Mouse (Mus musculus) embryonic facial prominence, embryonic 11.5 days (tissue): ENCODE data around the gene Tacc3. TPM values are rescaled to one million over a fixed set of nuclear protein-coding genes. Genes with fewer than 3 reads are reported as not detected.

Source experiments
- ATAC-seq: fragments of 200-750 bp; cut with Nextera tagmentation; replicated peaks from 2 replicates; pipeline ENCODE4 v1.8.0; 2017; ENCODE audit warnings: low read depth; ENCODE audit not compliant: insufficient number of reproducible peaks, low FRiP score, low TSS enrichment
- DNase-seq: peaks from one replicate; pipeline ENCODE4 v3.0.0-alpha.2; 2015; ENCODE audit warnings: low spot score
- H3K27ac ChIP-seq: fragments of 300-500 bp; sonication (generic); replicated peaks from 2 replicates; pipeline ENCODE4 v1.5.1; 2014; ENCODE audit warnings: mild to moderate bottlenecking, low read depth, low read length, control low read depth
- H3K27me3 ChIP-seq: fragments of 300-500 bp; sonication (generic); 2 replicates; pipeline ENCODE4 v1.6.1; 2014; ENCODE audit warnings: mild to moderate bottlenecking, low read length, moderate library complexity, mixed read lengths; ENCODE audit not compliant: control insufficient read depth, insufficient read depth
- H3K36me3 ChIP-seq: fragments of 300-500 bp; sonication (generic); replicated peaks from 2 replicates; pipeline ENCODE4 v1.6.1; 2014; ENCODE audit warnings: low read depth, mild to moderate bottlenecking, low read length, moderate library complexity, mixed read lengths; ENCODE audit not compliant: control insufficient read depth, insufficient read depth
- H3K4me1 ChIP-seq: fragments of 300-500 bp; sonication (generic); 2 replicates; pipeline ENCODE4 v1.6.1; 2014; ENCODE audit warnings: low read length, mixed read lengths; ENCODE audit not compliant: control insufficient read depth, insufficient read depth
- H3K4me2 ChIP-seq: fragments of 300-500 bp; sonication (generic); 2 replicates; pipeline ENCODE4 v1.6.1; 2014; ENCODE audit warnings: low read depth, mild to moderate bottlenecking, control low read depth, low read length, moderate library complexity
- H3K4me3 ChIP-seq: fragments of 300-500 bp; sonication (generic); 2 replicates; pipeline ENCODE4 v1.5.1; 2014; ENCODE audit warnings: low read depth, low read length, control low read depth
- H3K9ac ChIP-seq: fragments of 300-500 bp; sonication (generic); replicated peaks from 2 replicates; pipeline ENCODE4 v1.6.1; 2014; ENCODE audit warnings: mild to moderate bottlenecking, control low read depth, low read length
- H3K9me3 ChIP-seq: fragments of 300-500 bp; sonication (generic); replicated peaks from 2 replicates; pipeline ENCODE4 v1.6.1; 2016; ENCODE audit warnings: mild to moderate bottlenecking, low read length, inconsistent platforms, mixed read lengths; ENCODE audit not compliant: control insufficient read depth
- WGBS: fragments of 180-500 bp; shearing (Covaris S2); extraction: QIAGEN DNeasy Blood & Tissue Kit; methylation state at CpG from one replicate; pipeline ENCODE4 v1.1.7; 2014; 5-methylcytosine and 5-hydroxymethylcytosine counted together
- polyA plus RNA-seq: library from polyadenylated mRNA; unstranded; fragments of >200 nt; fragmentation: Nextera tagmentation; extraction: Ambion mirVana; gene quantifications from 2 replicates; pipeline ENCODE4 v1.2.1, GENCODE M21; 2014

The Tacc3 gene
- polyA plus RNA-seq, 1 experiment from 2014 or later: 328 TPM

GRCm38 (mm10) chr5:33681611-33682388 lies 23.9 kb downstream of the Tacc3 start:
- no peaks in the 10 kb centered on the region for H3K9me3 ChIP-seq
- H3K36me3 ChIP-seq: no peaks in the 10 kb centered on the region
- no peak overlapping the region for H3K4me3 ChIP-seq
- no peak overlapping the region for H3K4me2 ChIP-seq
- whole genome bisulfite sequencing: 76% methylated on average over 15 of the region's 15 CpGs
- ATAC-seq: no peak
- H3K9ac ChIP-seq: no peak overlapping the region
- no peak overlapping the region for H3K27ac ChIP-seq
- H3K27me3 ChIP-seq: no peaks in the 10 kb centered on the region
- no peaks in the 10 kb centered on the region for H3K4me1 ChIP-seq
- no peak for DNase-seq

GRCm38 (mm10) chr5:33682963-33683362 lies 25.0 kb downstream of the Tacc3 start:
- Histone ChIP-seq H3K4me1 (no peaks in the 10 kb centered on the region), H3K36me3 (no peaks in the 10 kb centered on the region), H3K4me2 (no peak overlapping the region), H3K27me3 (no peaks in the 10 kb centered on the region), H3K9me3 (no peaks in the 10 kb centered on the region), H3K27ac (no peak overlapping the region), H3K9ac (no peak overlapping the region), H3K4me3 (no peak overlapping the region)
- ATAC-seq (no peak), DNase-seq (no peak)
- WGBS: 84% methylated on average over 4 of the region's 4 CpGs

- Histone ChIP-seq H3K4me1 (no peaks in the 10 kb centered on the region; the same call in 1 of the 2 replicates), H3K4me2 (no peak overlapping the region), H3K4me3 (no peak overlapping the region), H3K27ac (no peak overlapping the region), H3K36me3 (no peaks in the 10 kb centered on the region), H3K9me3 (no peaks in the 10 kb centered on the region), H3K27me3 (no peaks in the 10 kb centered on the region), H3K9ac (no peak overlapping the region)
- DNase-seq: peak; percentile 77
- 54% methylated on average over 7 of the region's 7 CpGs for WGBS
- peak; percentile 50; the same call in 1 of the 2 replicates for ATAC-seq
These were observed 26.1 kb downstream of the Tacc3 start for GRCm38 (mm10) chr5:33683897-33684652.

- Histone ChIP-seq H3K27me3 (no peaks in the 10 kb centered on the region), H3K27ac (no peak overlapping the region), H3K36me3 (no peaks in the 10 kb centered on the region), H3K9ac (no peak overlapping the region), H3K4me1 (no peaks in the 10 kb centered on the region; the same call in 1 of the 2 replicates), H3K4me2 (no peak overlapping the region), H3K9me3 (no peaks in the 10 kb centered on the region), H3K4me3 (no peak overlapping the region)
- no peak for DNase-seq
- no peak for ATAC-seq
- 90% methylated on average over 4 of the region's 4 CpGs for WGBS
These were observed 27.0 kb downstream of the Tacc3 start for GRCm38 (mm10) chr5:33684932-33685331.

- 82% methylated on average over 4 of the region's 4 CpGs for WGBS
- no peaks in the 10 kb centered on the region for H3K9me3 ChIP-seq
- H3K27me3 ChIP-seq: no peaks in the 10 kb centered on the region
- DNase-seq (no peak), ATAC-seq (no peak)
- H3K4me3 ChIP-seq: no peak overlapping the region
- no peak overlapping the region for H3K4me2 ChIP-seq
- peaks cover under 1% of the 10 kb centered on the region; the same call in 1 of the 2 replicates for H3K4me1 ChIP-seq
- H3K27ac ChIP-seq: no peak overlapping the region
- no peak overlapping the region for H3K9ac ChIP-seq
- no peaks in the 10 kb centered on the region for H3K36me3 ChIP-seq
These were observed 29.2 kb downstream of the Tacc3 start for GRCm38 (mm10) chr5:33687142-33687541.

GRCm38 (mm10) chr5:33688278-33689220 lies 30.6 kb downstream of the Tacc3 start:
- Histone ChIP-seq H3K4me3 (no peak overlapping the region), H3K36me3 (no peaks in the 10 kb centered on the region), H3K4me2 (no peak overlapping the region), H3K27ac (no peak overlapping the region), H3K27me3 (no peaks in the 10 kb centered on the region), H3K9ac (peak overlapping the region; percentile 25), H3K9me3 (no peaks in the 10 kb centered on the region), H3K4me1 (peaks cover 7% of the 10 kb centered on the region; the same call in 1 of the 2 replicates)
- no peak for DNase-seq
- 56% methylated on average over 14 of the region's 14 CpGs for WGBS
- ATAC-seq: no peak

- Histone ChIP-seq H3K4me3 (no peak overlapping the region), H3K9ac (peak overlapping the region; percentile 22; the same call in 1 of the 2 replicates), H3K4me1 (peaks cover 7% of the 10 kb centered on the region; the same call in 1 of the 2 replicates), H3K27me3 (no peaks in the 10 kb centered on the region), H3K27ac (no peak overlapping the region), H3K4me2 (no peak overlapping the region), H3K9me3 (no peaks in the 10 kb centered on the region), H3K36me3 (no peaks in the 10 kb centered on the region)
- DNase-seq (no peak), ATAC-seq (peak; percentile 41; the same call in 1 of the 2 replicates)
- 51% methylated on average over 19 of the region's 20 CpGs for WGBS
These were observed 31.4 kb downstream of the Tacc3 start for GRCm38 (mm10) chr5:33689221-33689844.
